Mouse (Mus musculus) adipocyte (in vitro differentiated cells): Measurements from ENCODE around the gene Cda.

Experiments used
- DNase-seq: peaks from one replicate; pipeline ENCODE4 v3.0.0-alpha.2; 2016; ENCODE audit warnings: low spot score

The Cda gene

GRCm38 (mm10) chr4:138307025-138307424 is 60.8 kb downstream of the Cda start:
- no peak for DNase-seq

- peak; percentile 99 for DNase-seq
These were observed 63.3 kb downstream of the Cda start, which contains the start of gene Ddost for GRCm38 (mm10) chr4:138304340-138305104. Gene Ddost (plus strand): TSS chr4:138304730.

- no peak for DNase-seq
These were observed 64.0 kb downstream of the Cda start for GRCm38 (mm10) chr4:138303742-138304141.

- no peak for DNase-seq
These were observed 64.8 kb downstream of the Cda start for GRCm38 (mm10) chr4:138303011-138303410.

- DNase-seq, result peak; percentile 43
These were observed 66.5 kb downstream of the Cda start for GRCm38 (mm10) chr4:138301271-138301780.

GRCm38 (mm10) chr4:138293949-138294550 is 73.7 kb downstream of the Cda start:
- DNase-seq, result no peak

GRCm38 (mm10) chr4:138293261-138293948 is 74.4 kb downstream of the Cda start:
- no peak for DNase-seq

- no peak for DNase-seq
These were observed 75.8 kb downstream of the Cda start for GRCm38 (mm10) chr4:138292028-138292427.

GRCm38 (mm10) chr4:138288691-138289090 is 79.1 kb downstream of the Cda start:
- no peak for DNase-seq
